Mouse (Mus musculus) MEL (cell line): ENCODE measurements around the gene Spag17.

ENCODE experiments used
- BHLHE40 ChIP-seq: IDR thresholded peaks from 2 replicates; pipeline ENCODE4 v1.6.1; 2012; ENCODE audit warnings: low read depth, mild to moderate bottlenecking, inconsistent platforms, low read length, improper control_type of control experiment, borderline replicate concordance
- CTCF ChIP-seq, 3 experiments: IDR thresholded peaks in 2 of 3; conservative IDR thresholded peaks in 1 of 3; 2 replicates each; pipeline ENCODE4 v1.5.1; 2011 to 2012; ENCODE audit warnings: low read length in 3 of 3, low read depth in 2 of 3, mild to moderate bottlenecking in 2 of 3, improper control_type of control experiment in 1 of 3, inconsistent platforms in 1 of 3, mixed read lengths in 1 of 3, moderate library complexity in 1 of 3; ENCODE audit not compliant: control insufficient read depth in 1 of 3, insufficient read depth in 1 of 3, poor library complexity in 1 of 3, severe bottlenecking in 1 of 3
- EP300 ChIP-seq, 2 experiments: IDR thresholded peaks; 2 replicates each; pipeline ENCODE4 v1.6.1; 2011; ENCODE audit warnings: improper control_type of control experiment in 2 of 2, low read length in 2 of 2, low read depth in 1 of 2, mild to moderate bottlenecking in 1 of 2
- KAT2A ChIP-seq: conservative IDR thresholded peaks from 2 replicates; pipeline ENCODE4 v1.6.1; 2012; ENCODE audit warnings: low read depth, low read length, improper control_type of control experiment, inconsistent platforms
- MYB ChIP-seq: IDR thresholded peaks from 2 replicates; pipeline ENCODE4 v1.6.1; 2011; ENCODE audit warnings: mild to moderate bottlenecking, low read depth, low read length, improper control_type of control experiment
- POLR2A ChIP-seq, 2 experiments: IDR thresholded peaks; 2 replicates each; pipeline ENCODE4 v1.6.1; 2011 to 2012; ENCODE audit warnings: low read length in 2 of 2, mild to moderate bottlenecking in 2 of 2, control low read depth in 1 of 2, improper control_type of control experiment in 1 of 2, low read depth in 1 of 2, moderate library complexity in 1 of 2; ENCODE audit not compliant: control insufficient read depth in 1 of 2, insufficient read depth in 1 of 2, poor library complexity in 1 of 2
- POLR2AphosphoS2 ChIP-seq: IDR thresholded peaks from 2 replicates; pipeline ENCODE4 v1.6.1; 2011; ENCODE audit warnings: low read length, improper control_type of control experiment
- RCOR1 ChIP-seq: IDR thresholded peaks from 2 replicates; pipeline ENCODE4 v1.6.1; 2012; ENCODE audit warnings: low read depth, mild to moderate bottlenecking, inconsistent platforms, low read length, improper control_type of control experiment
- TAL1 ChIP-seq: IDR thresholded peaks from 2 replicates; pipeline ENCODE4 v1.6.1; 2012; ENCODE audit warnings: mild to moderate bottlenecking, inconsistent platforms, low read length, moderate library complexity, mixed read lengths
- ZC3H11A ChIP-seq: IDR thresholded peaks from 2 replicates; pipeline ENCODE4 v1.6.1; 2012; ENCODE audit warnings: low read depth, mild to moderate bottlenecking, inconsistent platforms, low read length, improper control_type of control experiment

GRCm38 (mm10) chr3:99945171-99945570 lies 60.0 kb downstream of the Spag17 start:
- TF ChIP-seq KAT2A, result no peak
- no peak for TF ChIP-seq CTCF (IDR thresholded peaks at IDR 0.05 in 2 of 3, conservative IDR thresholded peaks at IDR 0.05 in 1 of 3; ENCODE audit: control insufficient read depth in 1 of 3, insufficient read depth in 1 of 3, low read depth in 2 of 3, low read length in 3 of 3, poor library complexity in 1 of 3, severe bottlenecking in 1 of 3)
- TF ChIP-seq POLR2A (IDR thresholded peaks at IDR 0.05; ENCODE audit: control insufficient read depth in 1 of 2, insufficient read depth in 1 of 2, low read depth in 1 of 2, low read length in 2 of 2, poor library complexity in 1 of 2), result no peak
- no peak for TF ChIP-seq POLR2AphosphoS2
- TF ChIP-seq TAL1, result no peak
- TF ChIP-seq BHLHE40, result no peak
- no peak for TF ChIP-seq MYB
- TF ChIP-seq EP300 (IDR thresholded peaks at IDR 0.05; ENCODE audit: low read depth in 1 of 2, low read length in 2 of 2), result no peak
- TF ChIP-seq ZC3H11A, result no peak
- no peak for TF ChIP-seq RCOR1
